Mouse (Mus musculus) right cerebral cortex, postnatal 4 days (tissue): Measurements from ENCODE around the gene Mrps6.

Experiments used
- DNase-seq: peaks from one replicate; pipeline ENCODE4 v3.0.0-alpha.2; 2022

Gene Mrps6

GRCm38 (mm10) chr16:92057852-92058643, at the start of gene Mrps6, which contains the start of the genes Gm49711 and Slc5a3:
TSS of gene Mrps6 (plus strand) at chr16:92058270.
TSS of gene Gm49711 (plus strand) at chr16:92058316.
TSS of gene Slc5a3 (plus strand) at chr16:92058322.
- peak; percentile 86 for DNase-seq

- no peak for DNase-seq
These were observed 48.5 kb upstream of the Mrps6 start for GRCm38 (mm10) chr16:92009586-92009985.

DNA sequence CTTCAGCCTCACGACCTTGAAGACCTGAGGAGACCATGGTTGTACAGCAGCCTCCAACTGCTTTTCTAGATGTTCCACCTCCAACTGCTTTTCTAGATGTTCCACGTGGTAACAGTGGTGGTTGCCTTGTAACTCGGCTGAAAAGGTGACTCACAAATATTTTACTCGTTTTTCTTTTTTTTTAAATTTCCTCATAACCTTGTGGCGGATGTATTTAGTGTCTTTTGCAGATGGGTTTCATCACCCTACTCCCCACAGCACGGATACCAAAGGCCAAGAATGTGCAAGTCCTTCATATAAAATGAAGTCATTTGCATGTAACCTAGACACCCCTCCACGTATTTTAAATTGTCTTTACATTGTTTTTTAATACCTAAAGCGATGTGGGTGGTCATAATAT, 41.3 kb upstream of the Mrps6 start:
- no peak for DNase-seq

- DNase-seq, result peak; percentile 23
These were observed 38.6 kb upstream of the Mrps6 start for GRCm38 (mm10) chr16:92019141-92020118.

DNA sequence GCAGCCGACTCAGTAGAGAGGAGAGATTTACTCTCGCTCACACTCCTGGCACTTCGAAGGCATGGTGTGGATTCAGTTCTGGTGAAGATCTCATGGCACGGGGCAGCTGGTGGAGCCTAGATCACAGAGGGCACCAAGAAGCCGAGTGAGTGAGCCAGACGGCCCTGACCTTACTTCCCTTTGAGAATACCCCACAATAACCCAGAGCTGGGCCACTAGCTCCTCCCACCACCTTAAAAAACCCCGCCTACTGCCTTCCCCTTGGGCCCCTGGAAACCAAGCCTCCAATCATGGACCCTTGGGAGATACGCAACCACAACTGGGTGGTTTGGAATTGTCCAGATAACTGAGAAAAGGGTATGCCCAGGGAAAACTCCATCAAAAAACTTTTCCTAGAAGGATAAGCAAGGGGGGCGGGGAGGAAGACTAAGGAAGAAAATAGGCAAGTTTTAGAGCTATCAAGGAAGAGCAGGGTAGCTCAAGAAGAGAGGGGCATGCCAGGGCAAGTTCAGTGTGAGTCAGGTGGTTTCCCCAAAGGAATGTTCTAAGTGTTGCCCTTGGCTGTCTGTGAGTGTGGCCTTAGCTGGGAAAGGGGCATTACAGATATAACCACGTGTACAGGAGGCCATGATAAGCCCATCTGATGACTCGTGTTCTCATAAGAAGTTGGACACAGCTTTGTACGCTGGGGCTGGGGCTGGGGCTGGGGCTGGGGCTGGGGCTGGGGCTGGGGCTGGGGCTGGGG, 36.2 kb upstream of the Mrps6 start:
- no peak for DNase-seq

DNA sequence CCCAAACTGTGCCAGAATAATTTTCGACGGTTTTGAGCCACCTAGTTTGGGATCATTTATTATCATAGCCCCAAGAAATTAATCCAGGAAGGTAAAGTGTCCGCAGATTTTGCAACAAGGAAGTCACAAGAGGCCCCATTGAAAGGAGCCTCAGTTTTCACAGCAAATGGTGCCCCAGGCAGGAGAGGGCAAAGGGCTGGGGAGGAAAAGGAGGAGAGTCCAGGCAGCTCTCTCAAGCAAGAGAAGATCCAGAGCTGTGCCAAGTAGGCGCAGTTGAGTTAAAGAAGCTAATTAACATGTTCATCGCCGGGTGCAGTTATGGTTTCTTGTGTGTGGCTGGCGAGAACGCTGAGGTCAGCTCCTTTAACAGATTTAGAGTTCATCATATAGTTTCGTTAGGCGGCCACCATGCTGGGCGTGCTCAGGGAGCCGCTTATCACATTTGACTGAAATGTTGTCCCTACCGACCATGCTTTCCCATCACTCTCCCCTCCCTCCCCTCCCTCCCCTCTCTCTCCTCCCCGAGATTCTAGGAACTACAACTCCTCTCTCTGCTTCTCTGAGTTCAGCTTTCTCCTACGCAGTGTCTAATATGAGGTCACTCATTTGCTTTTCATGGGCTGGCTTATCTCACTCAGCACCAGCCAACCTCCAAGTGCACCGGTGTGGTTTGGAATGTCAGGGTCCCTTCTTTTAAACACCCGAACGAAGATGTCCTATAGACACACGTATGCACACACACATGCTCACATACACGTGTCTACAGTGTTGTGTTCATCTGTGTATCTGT, 35.4 kb upstream of the Mrps6 start:
- DNase-seq, result no peak

DNA sequence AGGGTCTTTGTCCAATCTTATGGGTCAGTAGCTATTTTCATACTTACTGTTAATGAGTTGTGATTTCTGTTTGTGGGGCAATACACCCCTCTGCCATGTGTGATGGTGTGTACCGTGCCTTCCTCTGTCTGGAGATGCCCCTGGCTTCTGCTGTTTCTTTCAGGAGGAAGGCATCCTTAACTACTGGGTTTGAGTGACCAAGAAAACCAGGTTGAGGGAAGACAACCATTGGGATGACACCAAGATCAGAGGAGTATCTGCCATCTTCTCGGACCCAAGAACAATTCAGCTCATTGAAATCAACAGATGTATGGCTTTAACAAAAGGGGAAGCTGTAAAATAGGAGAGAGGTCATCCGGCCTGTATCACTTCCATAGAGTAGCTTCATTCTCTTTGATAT, 24.8 kb upstream of the Mrps6 start:
- DNase-seq, result no peak

GRCm38 (mm10) chr16:92034676-92035075, 23.4 kb upstream of the Mrps6 start:
- DNase-seq, result no peak

DNA sequence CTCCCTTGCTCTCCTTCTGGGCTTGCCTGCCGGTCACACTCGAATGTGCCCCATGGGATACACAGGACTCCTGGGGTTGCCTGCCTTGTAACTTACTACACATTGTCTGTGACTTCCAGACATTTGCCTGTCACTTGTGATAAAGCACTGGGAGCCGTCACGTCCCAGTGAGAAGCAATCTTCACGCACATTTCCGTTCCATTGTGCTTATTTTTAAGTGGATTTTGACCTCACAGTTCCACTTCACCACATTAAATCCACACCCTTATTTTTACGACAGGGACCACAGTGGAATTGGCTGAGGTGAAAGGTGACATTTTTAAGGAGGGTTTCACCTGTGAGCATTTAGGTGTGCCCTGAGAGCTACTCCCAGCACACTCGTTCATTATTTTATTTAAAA, 21.4 kb upstream of the Mrps6 start:
- no peak for DNase-seq

- DNase-seq, result no peak
These were observed 20.0 kb upstream of the Mrps6 start for GRCm38 (mm10) chr16:92037891-92038607.

GRCm38 (mm10) chr16:92039421-92039820, 18.6 kb upstream of the Mrps6 start:
- no peak for DNase-seq

GRCm38 (mm10) chr16:92039966-92040365, 18.1 kb upstream of the Mrps6 start:
- DNase-seq, result no peak

DNA sequence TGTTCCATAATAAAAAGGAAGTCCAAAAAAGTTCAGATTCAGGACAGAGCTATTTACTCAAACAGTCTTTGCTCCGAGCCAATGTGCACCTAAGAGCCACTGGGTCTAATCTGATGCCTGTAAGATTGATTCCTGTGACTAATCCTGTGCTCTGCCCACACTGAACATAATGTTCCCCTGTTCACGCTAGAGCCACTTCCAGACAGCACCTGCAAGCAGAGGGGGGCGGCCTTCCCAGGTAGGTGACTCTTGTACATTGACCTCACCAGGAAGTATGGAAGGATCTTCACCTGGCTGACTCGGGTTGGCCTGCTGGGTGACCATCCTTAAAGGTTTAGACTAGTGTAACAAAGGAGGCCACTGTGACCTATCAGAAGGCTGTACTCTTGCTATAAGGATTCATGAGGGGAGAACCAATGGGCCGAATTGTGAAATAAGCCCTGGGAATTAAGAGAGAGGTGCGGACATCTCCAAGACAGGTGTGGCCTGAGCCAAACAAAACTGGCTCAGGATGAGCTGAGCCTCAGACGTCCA, 6.2 kb upstream of the Mrps6 start:
- no peak for DNase-seq

GRCm38 (mm10) chr16:92052569-92052968, 5.5 kb upstream of the Mrps6 start:
- no peak for DNase-seq

DNA sequence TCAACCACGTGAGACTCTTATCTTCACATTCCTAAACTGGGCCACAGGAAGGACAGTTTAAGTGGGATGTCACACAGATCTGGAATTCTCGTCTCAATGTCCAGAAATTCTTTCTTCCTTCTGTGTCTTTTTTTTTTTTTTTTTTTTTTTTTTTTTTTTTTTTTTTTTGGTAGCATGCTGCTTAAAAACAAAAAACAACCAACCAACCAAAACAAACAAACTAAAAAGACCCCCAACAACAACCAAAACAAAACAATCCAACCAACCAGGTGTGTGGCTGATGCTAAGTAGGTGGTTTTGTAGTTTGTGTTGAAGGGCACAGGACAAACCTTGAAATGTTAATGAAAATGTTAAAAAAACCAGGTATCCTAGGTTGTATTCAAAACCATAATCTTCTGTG, 1.4 kb upstream of the Mrps6 start:
- no peak for DNase-seq

GRCm38 (mm10) chr16:92057456-92057851, 616 bp upstream of the Mrps6 start:
- DNase-seq, result no peak

DNA sequence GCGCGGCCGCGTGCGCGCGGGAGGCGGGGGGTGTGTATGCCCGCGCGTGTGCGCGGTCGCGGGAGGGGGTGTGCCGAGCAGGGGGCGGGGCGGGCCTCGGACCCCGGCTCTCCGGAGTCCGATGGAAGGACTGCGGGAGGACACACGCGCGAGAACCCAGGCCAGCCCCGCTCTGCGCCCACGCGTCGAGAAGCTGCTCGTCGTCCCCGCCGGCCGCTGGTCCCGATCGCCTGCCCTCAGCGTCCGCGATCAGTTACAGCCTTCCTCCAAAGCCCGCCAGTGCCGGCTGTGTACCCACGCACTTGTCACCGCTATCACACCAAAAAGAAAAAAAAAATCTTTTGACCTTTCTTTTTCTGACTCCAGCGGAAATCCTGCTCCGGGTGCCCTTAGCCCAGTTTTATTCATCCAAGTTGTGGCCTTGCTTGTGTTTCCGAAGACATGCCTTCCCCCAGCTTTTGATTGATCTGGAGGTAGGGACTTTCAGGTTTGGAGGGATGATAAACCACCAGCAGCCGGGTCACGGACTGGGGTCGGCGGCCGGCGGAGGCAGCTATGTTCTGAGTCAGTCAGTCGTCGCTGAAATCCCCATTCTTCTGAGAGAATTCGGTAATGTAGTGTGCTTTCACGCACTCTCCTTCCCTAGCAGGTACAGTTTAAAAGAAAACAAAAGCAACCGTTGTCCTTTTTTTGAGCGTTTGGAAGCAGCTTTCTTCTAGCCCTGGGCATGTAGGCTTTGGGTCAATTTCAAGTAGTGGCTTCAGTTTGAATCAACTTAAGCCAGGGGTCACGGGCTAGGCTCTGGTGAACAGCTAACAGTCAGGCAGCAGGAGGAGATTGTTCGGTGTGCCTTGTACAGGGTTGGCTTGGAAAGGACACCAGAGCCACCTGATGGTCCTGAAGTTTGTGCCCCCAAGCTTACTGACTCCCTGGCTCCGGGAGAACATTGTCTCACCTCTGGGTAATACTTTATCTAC, 862 bp downstream of the Mrps6 start:
- no peak for DNase-seq

- no peak for DNase-seq
These were observed 2.1 kb downstream of the Mrps6 start for GRCm38 (mm10) chr16:92060213-92060612.

- DNase-seq, result no peak
These were observed 3.5 kb downstream of the Mrps6 start for GRCm38 (mm10) chr16:92061586-92061985.

- DNase-seq, result no peak
These were observed 4.8 kb downstream of the Mrps6 start for GRCm38 (mm10) chr16:92062832-92063231.
